Comparison of ENCODE assay signal across 12 mouse cellular contexts in genomic region chr17:32904414-32904813, GRCm38 (mm10). TPM values are rescaled to one million over a fixed set of nuclear protein-coding genes. Genes with fewer than 3 reads are reported as not detected.
DNase-seq lines count a peak whose midpoint lies in the region; ATAC-seq and TF ChIP-seq lines count a peak whose summit lies in the region.
"Had no signal": no experiment of that assay in that cellular context is flagged by ENCODE, and none has a peak within 500 bp of the region (broad histone marks: within the 10 kb centered on the region; RNA-seq: fewer than 3 reads in every experiment).

No protein-coding gene starts in this region.

- peak; percentile 42 for TF ChIP-seq CTCF in gastrocnemius, adult 2 months (IDR thresholded peaks at IDR 0.05)
- peak; percentile 65 for TF ChIP-seq CTCF in stomach, postnatal 0 days (IDR thresholded peaks at IDR 0.05; ENCODE audit: low read depth)

- no peak for DNase-seq in gastrocnemius, adult 2 months
- DNase-seq in gastrocnemius, postnatal 36 days = no peak
- peak; percentile 6 for DNase-seq in lung, postnatal 10 days
- no peak for DNase-seq in lung, postnatal 4 days
- DNase-seq in adipocyte (ENCODE audit: low spot score) = peak; percentile 16
- DNase-seq in stomach, postnatal 0 days (ENCODE audit: low spot score) = no peak
- DNase-seq in right cerebral cortex, postnatal 25 days = no peak
- DNase-seq in gastrocnemius, postnatal 14 days = no peak
- DNase-seq: cerebellum, adult 11 months had no signal

- TF ChIP-seq EP300 in stomach, postnatal 0 days (optimal IDR thresholded peaks at IDR 0.05) = no peak

- H3K27me3 ChIP-seq in stomach, postnatal 0 days (ENCODE audit: control insufficient read depth, insufficient read depth, low read length) = no peaks in the 10 kb centered on the region

- ATAC-seq in stomach, postnatal 0 days (ENCODE audit: low FRiP score, low TSS enrichment) = no peak
- ATAC-seq: midbrain, embryonic 16.5 days had no signal

- no peak overlapping the region for H3K4me3 ChIP-seq in gastrocnemius, adult 2 months
- H3K4me3 ChIP-seq in stomach, postnatal 0 days (ENCODE audit: low read depth, low read length) = no peak overlapping the region
- H3K4me3 ChIP-seq: kidney, embryonic 15.5 days; limb, embryonic 13.5 days had no signal

- H3K9me3 ChIP-seq in stomach, postnatal 0 days (ENCODE audit: control insufficient read depth, low read length) = no peaks in the 10 kb centered on the region
- H3K9me3 ChIP-seq: kidney, embryonic 15.5 days; limb, embryonic 13.5 days had no signal

- H3K4me1 ChIP-seq in stomach, postnatal 0 days (replicated peaks; ENCODE audit: control insufficient read depth, insufficient read depth) = no peaks in the 10 kb centered on the region
- H3K4me1 ChIP-seq: kidney, embryonic 15.5 days; limb, embryonic 13.5 days had no signal

- H3K27ac ChIP-seq in gastrocnemius, adult 2 months = no peak overlapping the region
- no peak overlapping the region for H3K27ac ChIP-seq in stomach, postnatal 0 days (replicated peaks)
- H3K27ac ChIP-seq: kidney, embryonic 15.5 days; limb, embryonic 13.5 days had no signal

- H3K9ac ChIP-seq in stomach, postnatal 0 days (ENCODE audit: low read length) = no peak overlapping the region
- H3K9ac ChIP-seq: kidney, embryonic 15.5 days; limb, embryonic 13.5 days had no signal

- H3K36me3 ChIP-seq in stomach, postnatal 0 days (ENCODE audit: control insufficient read depth, insufficient read depth, low read length) = no peaks in the 10 kb centered on the region
- H3K36me3 ChIP-seq: kidney, embryonic 15.5 days; limb, embryonic 13.5 days had no signal

- intact Hi-C loops in gastrocnemius, adult 2 months (cut with DNase I) = no loop called here
- intact Hi-C loops in gastrocnemius, postnatal 36 days (cut with DNase I) = no loop called here
- intact Hi-C loops in gastrocnemius, postnatal 14 days (cut with DNase I; ENCODE audit: low total_unique reads) = no loop called here

- 67% methylated on average over 2 of the region's 2 CpGs for WGBS in stomach, postnatal 0 days

- H3K4me2 ChIP-seq in stomach, postnatal 0 days (replicated peaks; ENCODE audit: low read depth) = no peak overlapping the region
- H3K4me2 ChIP-seq: kidney, embryonic 15.5 days; limb, embryonic 13.5 days had no signal

RNA-seq across cellular contexts. Expression of gene Cyp4f14, which starts 12.7 kb away (rescaled TPM):
- under 1 TPM in 1 of 2 experiments, not detected in 1; 0.17 TPM for total RNA-seq in gastrocnemius, adult 2 months (2021)
- total RNA-seq in gastrocnemius, postnatal 36 days (2021) = under 1 TPM in 1 of 2 experiments, not detected in 1; 0.27 TPM
- polyA plus RNA-seq in stomach, postnatal 0 days (2015; fragmentation: Nextera tagmentation; extraction: Ambion mirVana) = not detected in 2 replicates
- under 1 TPM in 1 of 2 experiments, not detected in 1; 0.33 TPM for total RNA-seq in gastrocnemius, postnatal 14 days (2021)
- polyA plus RNA-seq: kidney, embryonic 15.5 days; limb, embryonic 13.5 days had no signal

RNA-seq across cellular contexts. Expression of gene Zfp870, which starts 13.0 kb away (rescaled TPM):
- total RNA-seq in gastrocnemius, adult 2 months (2021) = 1 to 10 TPM; 6.7 to 8.5 TPM
- 1 to 10 TPM; 3.8 to 6.8 TPM for total RNA-seq in gastrocnemius, postnatal 36 days (2021)
- 2.6 and 2.7 TPM in 2 replicates for polyA plus RNA-seq in stomach, postnatal 0 days (2015; fragmentation: Nextera tagmentation; extraction: Ambion mirVana)
- total RNA-seq in gastrocnemius, postnatal 14 days (2021) = 1 to 10 TPM; 6.2 TPM

RNA-seq across cellular contexts. Expression of gene Cyp4f13, which starts 42.8 kb away (rescaled TPM):
- 10 to 100 TPM in 1 of 2 experiments, 1 to 10 TPM in 1; 8.8 to 11.0 TPM for total RNA-seq in gastrocnemius, adult 2 months (2021)
- 10 to 100 TPM in 1 of 2 experiments, 1 to 10 TPM in 1; 8.6 to 10.8 TPM for total RNA-seq in gastrocnemius, postnatal 36 days (2021)
- 15.5 and 19.2 TPM in 2 replicates for polyA plus RNA-seq in stomach, postnatal 0 days (2015; fragmentation: Nextera tagmentation; extraction: Ambion mirVana)
- 1 to 10 TPM; 5.1 to 9.6 TPM for total RNA-seq in gastrocnemius, postnatal 14 days (2021)

Comparison
In these comparisons a context has a peak if more than half of its experiments do, and no peak if none do; other contexts are left out.
1. DNase-seq: peak in lung, postnatal 10 days (single experiment) and adipocyte (single experiment); none in gastrocnemius, adult 2 months (single experiment), gastrocnemius, postnatal 36 days (0 of 2), lung, postnatal 4 days (0 of 2), stomach, postnatal 0 days (single experiment), right cerebral cortex, postnatal 25 days (single experiment) and gastrocnemius, postnatal 14 days (single experiment).